Mouse (Mus musculus): ENCODE measurements around the gene Atp6ap2. TPM values are rescaled to one million over a fixed set of nuclear protein-coding genes. Genes with fewer than 3 reads are reported as not detected.
A peak's percentile ranks its signal among the peaks of the same experiment; 100 is the strongest.
"Not testable (repeated sequence)": the region's sequence is repeated elsewhere in the genome, so short reads cannot be mapped to it uniquely, and the experiment has no call there.

The Atp6ap2 gene
- total RNA-seq (2021): 10 to 100 TPM; 12.2 to 15.7 TPM
- long read RNA-seq, experiment 1, transcript Atp6ap2-201 (9 exons, 2,324 nt): major isoform, 30 of 31 reads
- long read RNA-seq, experiment 1, partial matches to known transcripts: 0 of 31 reads
- long read RNA-seq, experiment 1, other reads (novel, unspliced or antisense): 1 of 31 reads
- long read RNA-seq, experiment 2, transcript Atp6ap2-201 (9 exons, 2,324 nt): major isoform, 29 of 31 reads
- long read RNA-seq, experiment 2, partial matches to known transcripts: 0 of 31 reads
- long read RNA-seq, experiment 2, other reads (novel, unspliced or antisense): 2 of 31 reads

DNA sequence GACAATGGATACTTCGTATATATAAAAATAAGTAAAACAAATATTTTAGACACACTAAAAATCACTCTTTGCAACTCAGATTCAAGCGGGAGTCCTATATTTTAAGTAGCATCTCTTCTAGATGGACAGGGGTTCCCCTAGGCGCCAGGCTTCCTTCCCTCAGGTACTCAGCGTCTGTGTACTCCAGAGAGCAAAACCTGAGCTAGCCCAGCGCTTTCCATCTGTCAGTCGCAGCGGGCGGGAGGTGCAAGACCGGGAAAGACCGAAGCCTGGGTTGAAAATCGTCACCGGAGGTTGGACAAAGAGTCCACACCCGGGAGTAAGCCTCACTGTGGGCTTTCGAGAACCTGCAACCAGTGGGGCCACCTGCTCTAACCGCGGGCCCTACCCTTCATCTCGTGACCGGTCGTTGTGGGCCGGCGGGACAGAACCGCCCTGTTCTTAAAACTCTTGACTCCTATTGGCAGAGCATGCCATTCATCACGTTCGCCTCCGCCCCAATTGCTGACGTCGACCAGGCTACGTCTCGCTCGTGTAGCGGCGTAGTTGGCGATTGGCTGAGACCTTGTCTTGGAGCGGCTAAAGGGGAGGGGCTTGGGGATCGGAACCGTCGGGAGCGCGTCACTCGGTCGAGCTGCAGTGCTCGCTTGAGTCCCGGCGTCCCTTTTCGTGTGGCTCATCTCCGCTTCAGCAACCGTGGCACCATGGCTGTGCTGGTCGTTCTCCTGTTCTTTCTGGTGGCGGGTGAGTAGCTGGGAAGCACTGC lies at the start of gene Atp6ap2:
TSS of gene Atp6ap2 (plus strand) at position 610 of the 766 bp plus-strand sequence.
- no peak for TF ChIP-seq CTCF (IDR thresholded peaks at IDR 0.05)
- peak; percentile 94 for DNase-seq
- intact Hi-C loops (cut with DNase I): no loop called here
- peak within 1 kb of the TSS; percentile 93 for H3K27ac ChIP-seq
- peak within 1 kb of the TSS; percentile 92 for H3K4me3 ChIP-seq

DNA sequence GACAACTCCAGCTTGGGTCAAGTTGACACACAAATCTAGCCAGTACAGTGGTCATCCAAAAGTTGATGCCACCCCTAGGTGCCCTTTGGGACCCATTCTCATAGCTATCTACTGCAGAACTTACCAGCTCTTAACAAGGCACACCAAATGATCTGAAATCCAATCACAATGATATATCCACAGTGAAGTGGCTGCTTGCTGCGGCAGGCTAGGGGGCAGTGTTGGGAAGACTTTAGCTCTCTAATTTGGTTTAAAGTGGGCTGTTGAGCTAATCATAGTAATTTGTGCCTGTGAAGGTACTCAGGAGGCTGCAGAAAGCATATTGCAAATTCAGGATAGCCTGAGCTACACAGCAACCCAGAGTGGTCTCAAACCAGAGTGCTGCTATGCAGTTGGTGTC lies 43.2 kb upstream of the Atp6ap2 start:
- no peak for DNase-seq
- intact Hi-C loops (cut with DNase I): loop anchor here (10.0 kb wide), 2 partner anchors 100 to 310 kb away; no protein-coding TSS in a partner anchor
- no peak for TF ChIP-seq CTCF (IDR thresholded peaks at IDR 0.05)
- H3K4me3 ChIP-seq: no peak overlapping the region
- no peak overlapping the region for H3K27ac ChIP-seq

DNA sequence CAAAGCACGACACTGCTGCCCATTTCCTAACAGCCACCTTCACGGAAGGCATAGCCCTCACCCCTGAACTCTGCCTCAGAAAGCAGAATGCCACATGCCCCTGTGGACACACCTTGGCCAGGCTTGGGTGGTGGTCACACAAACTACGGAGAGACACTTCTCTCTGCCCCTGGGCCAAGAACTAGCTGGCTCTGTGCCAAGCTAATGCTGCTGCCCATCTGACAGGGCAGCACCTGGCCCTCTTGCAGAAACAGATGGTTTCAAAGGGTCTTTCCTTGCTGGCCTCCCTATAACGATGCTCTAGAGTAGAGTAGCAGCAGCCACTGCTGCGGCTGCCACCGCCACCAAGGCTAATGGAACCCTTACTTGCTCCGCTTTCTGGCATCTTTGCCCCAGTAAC lies 30.5 kb upstream of the Atp6ap2 start:
- no peak overlapping the region for H3K4me3 ChIP-seq
- no peak overlapping the region for H3K27ac ChIP-seq
- no peak for TF ChIP-seq CTCF (IDR thresholded peaks at IDR 0.05)
- intact Hi-C loops (cut with DNase I): no loop called here
- no peak for DNase-seq

DNA sequence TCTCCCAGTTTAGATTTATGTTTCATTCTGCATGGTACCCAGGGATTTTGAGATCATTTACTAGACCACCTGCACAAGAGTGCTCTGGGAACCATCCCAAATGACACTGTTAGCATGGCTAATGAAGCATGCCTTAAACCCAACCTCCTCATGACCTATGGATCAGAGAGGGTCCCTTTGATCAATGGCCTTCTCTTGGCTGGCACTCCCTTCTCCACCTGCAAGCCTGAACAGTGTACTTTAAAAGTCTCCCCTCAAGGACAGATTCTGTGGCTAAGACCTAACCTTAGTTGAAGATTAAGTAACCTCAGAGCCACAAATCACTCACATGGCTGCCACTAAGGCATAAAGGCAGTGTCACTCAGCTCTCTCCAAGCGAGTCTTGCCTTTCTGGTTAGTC lies 16.2 kb upstream of the Atp6ap2 start:
- intact Hi-C loops (cut with DNase I): no loop called here
- Histone ChIP-seq H3K27ac (no peak overlapping the region), H3K4me3 (no peak overlapping the region)
- no peak for DNase-seq
- TF ChIP-seq CTCF (IDR thresholded peaks at IDR 0.05): no peak

DNA sequence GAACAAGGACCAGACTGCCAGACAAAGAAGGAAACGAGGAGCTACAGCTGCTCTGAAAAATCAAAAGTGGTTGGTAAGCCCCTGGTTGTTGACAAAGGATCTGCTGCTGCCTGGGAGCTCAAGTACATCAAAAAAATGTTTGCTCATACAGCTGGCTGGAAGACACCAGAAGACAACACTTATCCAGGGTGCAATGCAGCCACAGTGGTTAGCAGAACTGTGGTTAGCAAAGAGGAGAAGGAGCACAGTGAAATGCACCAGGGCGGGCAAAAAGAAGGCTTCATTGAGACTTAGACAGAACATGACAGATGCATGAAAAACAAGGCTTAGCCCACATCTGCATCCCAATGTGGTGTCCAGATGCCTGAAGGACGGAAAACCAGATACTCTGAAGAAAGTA lies 9.7 kb upstream of the Atp6ap2 start:
- no peak for TF ChIP-seq CTCF (IDR thresholded peaks at IDR 0.05)
- H3K4me3 ChIP-seq: no peak overlapping the region
- intact Hi-C loops (cut with DNase I): no loop called here

DNA sequence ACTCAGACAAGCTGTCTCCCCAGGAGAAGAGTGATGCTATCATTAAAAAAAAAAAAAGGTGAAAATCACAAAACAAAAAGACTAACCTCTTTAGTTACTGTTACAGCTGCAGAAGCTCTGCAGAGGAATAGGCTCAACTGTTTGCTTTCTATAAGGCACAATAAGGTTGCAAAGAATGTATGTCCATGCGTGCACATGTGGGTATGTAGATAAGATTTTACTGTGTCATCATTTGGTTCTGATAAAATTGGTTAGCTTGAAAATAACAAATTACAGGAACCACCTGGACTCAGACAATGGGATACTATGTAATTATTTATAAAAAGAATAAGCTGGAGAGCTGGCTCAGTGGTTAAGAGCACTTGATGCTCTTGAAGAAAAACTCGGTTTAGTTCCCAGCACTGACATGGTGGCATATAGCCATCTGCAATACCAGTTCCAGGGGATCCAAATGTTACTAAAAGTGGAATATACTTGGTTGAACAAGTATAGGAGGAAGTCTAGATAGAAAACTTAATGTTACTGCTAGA lies 9.2 kb upstream of the Atp6ap2 start:
- no peak for DNase-seq
- Histone ChIP-seq H3K27ac (no peak overlapping the region), H3K4me3 (no peak overlapping the region)
- TF ChIP-seq CTCF (IDR thresholded peaks at IDR 0.05): no peak
- intact Hi-C loops (cut with DNase I): no loop called here

More for the DNA sequence above, 9.7 kb upstream of the Atp6ap2 start:
- H3K27ac ChIP-seq: no peak overlapping the region
- no peak for DNase-seq

DNA sequence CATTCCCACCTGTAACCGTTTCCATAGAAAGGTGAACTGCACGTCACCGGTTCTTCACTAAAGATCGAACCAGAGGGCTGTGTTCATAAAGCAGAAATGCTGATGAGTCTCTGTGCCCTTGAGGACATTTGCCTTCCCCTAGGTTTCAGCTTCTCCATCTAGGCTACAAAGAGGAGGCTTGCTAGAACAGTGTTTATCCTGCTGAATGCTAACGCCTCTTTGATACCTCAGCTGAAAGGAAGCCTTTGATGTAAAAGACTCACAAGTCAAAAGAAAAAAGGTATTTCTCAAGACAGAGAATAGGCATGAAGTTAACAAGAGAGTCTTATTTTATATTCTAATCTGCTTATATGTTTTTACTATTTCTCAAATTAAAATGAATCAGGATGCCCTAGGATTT lies 4.3 kb upstream of the Atp6ap2 start:
- Histone ChIP-seq H3K4me3 (no peak overlapping the region), H3K27ac (no peak overlapping the region)
- TF ChIP-seq CTCF (IDR thresholded peaks at IDR 0.05): no peak
- intact Hi-C loops (cut with DNase I): no loop called here
- DNase-seq: no peak

DNA sequence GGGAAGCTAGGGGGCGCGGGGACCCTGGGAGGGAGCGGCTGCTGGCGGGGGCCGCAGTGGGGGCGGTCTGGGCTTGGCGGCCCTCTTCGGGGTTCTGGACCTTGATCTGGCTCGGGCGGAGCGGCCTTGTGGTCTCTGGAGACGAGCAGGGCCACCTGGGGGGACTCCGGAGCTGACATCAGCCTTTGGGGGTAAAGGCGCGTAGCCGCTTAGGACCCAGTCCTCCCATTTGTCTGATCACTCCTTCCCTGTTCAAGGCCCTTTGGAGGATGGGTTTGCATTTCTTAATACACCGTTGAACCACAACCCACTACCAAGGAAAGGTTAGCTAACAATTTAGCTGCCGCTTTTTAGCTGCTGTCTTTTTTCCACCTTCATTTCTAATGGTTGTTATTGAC lies 356 bp downstream of the Atp6ap2 start:
- peak overlapping the region; percentile 93 for H3K27ac ChIP-seq
- intact Hi-C loops (cut with DNase I): no loop called here
- no peak for DNase-seq
- TF ChIP-seq CTCF (IDR thresholded peaks at IDR 0.05): no peak; the same call in 1 of the 2 replicates
- peak overlapping the region; percentile 92 for H3K4me3 ChIP-seq

DNA sequence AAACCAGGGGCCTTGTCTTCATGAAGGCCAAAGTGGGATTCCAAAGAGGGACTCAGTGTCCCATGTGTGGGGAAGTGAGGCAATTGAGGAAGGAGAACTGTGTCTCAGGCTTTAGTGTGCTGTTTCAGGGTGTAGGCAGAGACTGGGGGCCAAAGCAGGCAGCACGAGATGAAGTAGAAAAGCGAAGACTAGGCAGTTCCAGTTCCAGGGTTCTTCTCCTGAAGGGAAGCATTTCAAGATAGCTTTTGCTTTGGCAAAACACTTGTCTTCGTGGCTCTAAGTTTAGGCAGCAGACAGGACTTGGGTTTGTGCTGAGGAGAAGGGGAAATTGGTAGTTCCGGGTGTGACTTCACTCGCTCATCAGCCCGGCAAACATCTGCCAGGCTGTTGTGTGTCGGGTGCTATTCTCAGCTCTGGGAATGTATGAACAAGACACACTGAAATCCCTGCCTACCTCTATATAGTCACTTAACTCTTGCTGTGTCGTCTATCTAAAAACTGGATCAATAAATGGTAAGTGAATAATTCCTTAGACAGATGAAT lies 3.9 kb downstream of the Atp6ap2 start:
- intact Hi-C loops (cut with DNase I): no loop called here
- 0 out of 2 replicates have a peak overlapping the region, but pooled peaks have one; percentile 24 for H3K27ac ChIP-seq
- no peak for TF ChIP-seq CTCF (IDR thresholded peaks at IDR 0.05)
- H3K4me3 ChIP-seq: no peak overlapping the region
- no peak for DNase-seq

DNA sequence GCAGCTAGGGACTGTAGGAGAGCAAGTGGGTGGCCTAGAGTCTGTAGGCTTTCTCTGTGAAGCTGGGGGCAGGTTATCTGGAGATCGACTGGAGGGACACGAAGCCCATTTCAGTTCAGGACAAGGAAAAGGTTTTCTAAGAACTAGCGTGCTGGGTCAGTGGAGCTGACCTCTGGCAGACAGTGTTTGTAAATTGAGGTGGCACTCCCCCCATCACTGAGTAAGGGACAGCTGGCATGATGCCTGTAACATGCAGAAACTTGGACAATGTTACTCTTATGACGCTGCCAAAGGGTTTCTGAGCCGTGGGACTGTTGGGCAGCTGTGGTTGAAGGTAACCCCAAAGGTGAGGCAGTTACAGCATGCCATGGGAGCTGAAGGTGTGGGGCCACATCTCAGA lies 4.4 kb downstream of the Atp6ap2 start:
- H3K4me3 ChIP-seq: no peak overlapping the region
- peak; percentile 14 for DNase-seq
- intact Hi-C loops (cut with DNase I): no loop called here
- no peak for TF ChIP-seq CTCF (IDR thresholded peaks at IDR 0.05)
- H3K27ac ChIP-seq: no peak overlapping the region

DNA sequence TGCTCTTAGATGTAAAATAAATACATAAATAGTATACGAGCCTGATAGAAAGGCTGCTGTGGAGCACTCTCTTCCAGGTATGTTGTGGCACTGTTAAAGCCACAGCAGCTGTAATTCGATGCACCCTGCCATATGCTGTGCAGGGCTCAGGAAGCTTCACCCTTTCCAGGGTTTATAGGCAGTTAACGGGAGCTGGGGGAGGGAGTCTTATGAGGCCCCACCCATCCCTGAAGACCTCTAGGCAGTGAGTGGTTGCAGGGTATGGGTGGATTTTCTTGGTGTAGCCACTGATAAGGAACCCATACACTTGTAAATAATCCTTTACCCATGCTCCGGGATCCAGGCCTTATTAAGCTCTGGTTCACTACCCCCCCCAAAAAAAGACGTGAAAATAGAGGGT lies 6.2 kb downstream of the Atp6ap2 start:
- Histone ChIP-seq H3K27ac (no peak overlapping the region), H3K4me3 (no peak overlapping the region)
- no peak for TF ChIP-seq CTCF (IDR thresholded peaks at IDR 0.05)
- no peak for DNase-seq
- intact Hi-C loops (cut with DNase I): no loop called here

DNA sequence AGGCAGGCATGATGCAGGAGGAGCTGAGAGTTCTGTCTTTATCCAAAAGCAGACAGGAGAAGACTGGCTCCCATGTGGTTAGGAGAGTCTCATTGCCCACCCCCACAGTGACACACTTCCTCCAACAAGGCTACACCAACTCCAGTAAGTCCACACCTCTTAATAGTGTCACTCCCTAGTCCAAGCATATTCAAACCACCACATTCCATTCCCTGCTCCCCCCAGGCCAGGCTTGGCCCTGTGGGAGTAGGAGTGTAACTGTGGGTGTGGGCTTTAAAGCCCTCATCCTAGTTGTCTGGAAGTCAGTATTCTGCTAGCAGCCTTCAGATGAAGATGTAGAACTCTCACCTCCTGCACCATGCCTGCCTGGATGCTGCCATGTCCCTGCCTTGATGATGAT lies 22.9 kb downstream of the Atp6ap2 start:
- intact Hi-C loops (cut with DNase I); H3K4me3 ChIP-seq; H3K27ac ChIP-seq; DNase-seq: not testable (repeated sequence)

DNA sequence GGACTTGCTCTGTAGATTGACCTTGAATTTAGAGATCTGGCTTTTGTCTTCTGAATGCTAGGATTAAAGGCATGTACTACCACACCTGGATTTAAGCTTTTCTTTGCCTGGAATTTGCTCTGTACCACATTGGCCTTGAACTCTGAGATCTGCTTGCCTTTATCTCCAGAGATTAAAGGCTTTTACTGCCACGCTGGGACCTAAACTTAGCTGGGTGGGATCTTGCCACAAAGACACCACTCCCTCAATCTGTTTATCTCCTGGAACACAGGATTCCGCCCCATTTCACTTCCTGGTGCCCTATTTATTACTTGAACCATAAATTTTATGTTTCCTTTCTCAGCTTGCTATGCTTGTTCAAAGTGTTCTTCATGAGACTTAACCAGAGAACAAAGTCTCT lies 23.6 kb downstream of the Atp6ap2 start:
- intact Hi-C loops (cut with DNase I): no loop called here
- TF ChIP-seq CTCF (IDR thresholded peaks at IDR 0.05): no peak

DNA sequence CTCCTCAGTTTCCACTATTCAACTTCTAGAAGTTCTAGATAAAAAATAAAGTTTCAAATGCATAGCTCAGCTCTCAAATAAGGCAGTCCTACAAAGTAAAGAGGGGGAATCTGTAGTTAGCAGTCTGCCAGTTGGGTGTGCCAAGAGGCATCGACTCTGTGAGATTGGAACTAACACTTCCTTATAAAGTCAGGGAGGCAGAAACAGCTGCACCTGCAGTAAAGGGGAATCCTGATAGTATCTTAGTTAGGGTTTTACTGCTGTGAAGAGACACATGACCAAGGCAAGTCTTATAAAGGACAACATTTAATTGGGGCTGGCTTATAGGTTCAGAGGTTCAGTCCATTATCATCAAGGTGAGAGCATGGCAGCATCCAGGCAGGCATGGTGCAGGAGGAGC lies 24.8 kb downstream of the Atp6ap2 start:
- H3K27ac ChIP-seq; H3K4me3 ChIP-seq; DNase-seq; intact Hi-C loops (cut with DNase I): not testable (repeated sequence)

More for the DNA sequence above, 23.6 kb downstream of the Atp6ap2 start:
- H3K27ac ChIP-seq: no peak overlapping the region
- no peak overlapping the region for H3K4me3 ChIP-seq
- DNase-seq: no peak
